Mouse (Mus musculus) G1E (cell line): ENCODE data around the gene Camta1. TPM values are rescaled to one million over a fixed set of nuclear protein-coding genes. Genes with fewer than 3 reads are reported as not detected.

ENCODE experiments used
- ATAC-seq: 2 replicates; pipeline ENCODE4 v1.8.0; 2016; ENCODE audit warnings: mild to moderate bottlenecking; ENCODE audit not compliant: insufficient number of reproducible peaks, poor library complexity, low FRiP score, severe bottlenecking; ENCODE audit errors: extremely low read depth
- DNase-seq: peaks from one replicate; pipeline ENCODE4 v3.0.0; 2012; ENCODE audit warnings: low spot score
- H3K27me3 ChIP-seq: 2 replicates; pipeline ENCODE4 v1.6.1; 2012; ENCODE audit warnings: mild to moderate bottlenecking, low read length, inconsistent platforms; ENCODE audit not compliant: insufficient read depth
- H3K36me3 ChIP-seq: replicated peaks from 2 replicates; pipeline ENCODE3; 2012; ENCODE audit warnings: mild to moderate bottlenecking, inconsistent platforms
- H3K4me1 ChIP-seq: 2 replicates; pipeline ENCODE4 v1.6.1; 2012; ENCODE audit warnings: low read depth, low read length, inconsistent platforms, mixed read lengths; ENCODE audit not compliant: insufficient read depth
- H3K4me3 ChIP-seq: 2 replicates; pipeline ENCODE4 v1.5.1; 2012; ENCODE audit warnings: low read depth, mild to moderate bottlenecking, inconsistent platforms, low read length, moderate library complexity, mixed read lengths
- H3K9me3 ChIP-seq: replicated peaks from 2 replicates; pipeline ENCODE4 v1.6.1; 2012; ENCODE audit warnings: inconsistent platforms
- CTCF ChIP-seq: IDR thresholded peaks from 2 replicates; pipeline ENCODE4 v1.5.1; 2012; ENCODE audit warnings: low read depth, low read length, inconsistent platforms, mixed read lengths
- GATA1 ChIP-seq: IDR thresholded peaks from 2 replicates; pipeline ENCODE4 v1.6.1; 2012; ENCODE audit warnings: borderline replicate concordance, low read length, inconsistent platforms, mixed read lengths
- GATA2 ChIP-seq: IDR thresholded peaks from 2 replicates; pipeline ENCODE4 v1.6.1; 2012; ENCODE audit warnings: low read depth, low read length, inconsistent platforms, borderline replicate concordance
- POLR2AphosphoS5 ChIP-seq: IDR thresholded peaks from 2 replicates; pipeline ENCODE4 v1.6.1; 2012; ENCODE audit warnings: low read depth, low read length, inconsistent platforms; ENCODE audit not compliant: insufficient replicate concordance
- TAL1 ChIP-seq: conservative IDR thresholded peaks from 2 replicates; pipeline ENCODE4 v1.6.1; 2012; ENCODE audit warnings: low read depth, low read length, inconsistent platforms, mixed read lengths
- polyA plus RNA-seq: library from polyadenylated mRNA; stranded (reverse); fragments of >175 nt; gene quantifications from 2 replicates; pipeline ENCODE4 v1.2.3, GENCODE M21; 2012
- total RNA-seq, 2 experiments: library from RNA; stranded (forward) in 1 of 2; stranded (reverse) in 1 of 2; fragments of 200-1000 nt in 1 of 2; fragments of >200 nt in 1 of 2; fragmentation: Nextera tagmentation in 1 of 2; gene quantifications; 2 replicates each; pipeline ENCODE4 v1.2.3; 2014 to 2017

Camta1 gene
- total and polyA plus RNA-seq, 3 experiments = 10.8 to 113 (median 25.7) TPM

DNA sequence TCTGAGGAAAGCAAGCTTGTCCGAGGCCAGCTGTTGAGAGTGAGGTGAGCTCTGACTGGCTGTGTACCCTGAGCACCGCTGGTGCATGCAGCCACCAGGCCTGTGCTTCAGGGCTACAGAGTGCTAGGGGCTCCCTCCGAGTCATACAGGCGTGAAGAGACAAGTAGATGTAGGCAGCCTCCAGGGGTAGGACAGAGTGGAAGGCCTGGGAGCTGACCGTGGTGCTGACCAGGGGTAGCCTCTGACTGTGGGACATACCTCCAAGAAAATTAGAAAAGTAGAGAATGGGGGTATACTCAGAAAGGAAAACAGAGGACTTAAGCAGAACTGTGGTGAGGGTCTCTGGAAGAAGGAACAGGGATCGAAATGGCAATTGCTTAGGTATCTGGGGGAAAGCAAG, 97.7 kb downstream of the Camta1 start:
- peak; percentile 34 for DNase-seq
- TF ChIP-seq GATA1 (no peak), TAL1 (no peak), POLR2AphosphoS5 (no peak), CTCF (no peak), GATA2 (no peak)
- Histone ChIP-seq H3K4me1 (no peaks in the 10 kb centered on the region), H3K36me3 (peaks cover 3% of the 10 kb centered on the region), H3K27me3 (no peaks in the 10 kb centered on the region), H3K9me3 (peaks cover 37% of the 10 kb centered on the region), H3K4me3 (no peak overlapping the region)
- ATAC-seq = peak; percentile 45; the same call in 1 of the 2 replicates

DNA sequence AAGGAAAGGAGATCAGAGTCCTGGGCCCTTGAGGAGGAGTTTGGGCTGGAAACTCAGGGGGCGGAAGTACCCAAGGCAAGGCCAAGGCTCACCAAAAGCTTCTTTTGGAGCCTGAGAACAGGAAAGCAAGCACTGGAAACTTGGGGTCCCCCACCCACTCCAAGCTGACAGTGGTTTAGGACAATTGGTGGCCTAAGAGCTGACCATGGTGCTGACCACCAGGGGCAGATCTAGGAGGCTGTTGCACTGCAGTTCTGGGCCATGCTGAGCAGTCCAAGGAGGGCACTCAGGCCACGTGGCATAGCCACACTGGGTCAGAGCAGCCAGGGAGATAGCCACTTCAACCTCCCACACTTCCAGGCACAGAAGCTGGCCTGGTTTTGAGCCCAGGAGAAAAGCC, 102.6 kb downstream of the Camta1 start:
- TF ChIP-seq TAL1 = no peak
- TF ChIP-seq CTCF = no peak
- no peak for TF ChIP-seq GATA2
- TF ChIP-seq GATA1 = no peak
- TF ChIP-seq POLR2AphosphoS5 = no peak
- DNase-seq = no peak

DNA sequence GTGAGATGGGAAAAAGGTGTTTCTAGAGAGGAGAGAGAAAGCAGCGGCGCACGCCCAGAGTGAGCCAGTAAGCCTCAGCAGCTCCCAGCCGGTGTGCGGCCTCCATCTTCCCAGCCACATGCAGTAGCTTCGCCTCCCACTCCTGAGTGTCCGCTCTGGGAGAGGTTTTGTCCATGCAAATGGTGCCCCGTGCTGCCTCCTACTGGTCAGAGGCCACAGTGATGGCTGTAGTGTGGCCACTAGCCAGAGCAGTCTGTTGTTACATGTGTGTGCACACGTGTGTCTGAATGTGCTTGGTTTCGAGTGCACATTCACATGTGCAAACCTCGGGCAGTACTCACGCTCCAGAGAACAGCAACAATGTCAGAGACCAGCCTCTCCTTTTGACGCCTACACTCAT, 103.3 kb downstream of the Camta1 start:
- Histone ChIP-seq H3K9me3 (peaks cover 76% of the 10 kb centered on the region), H3K4me1 (no peaks in the 10 kb centered on the region), H3K4me3 (no peak overlapping the region), H3K36me3 (no peaks in the 10 kb centered on the region), H3K27me3 (no peaks in the 10 kb centered on the region)
- no peak for ATAC-seq
- DNase-seq = no peak
- TF ChIP-seq GATA1 (no peak), POLR2AphosphoS5 (no peak), CTCF (no peak), TAL1 (no peak), GATA2 (no peak)

More for the DNA sequence above, 102.6 kb downstream of the Camta1 start:
- Histone ChIP-seq H3K27me3 (no peaks in the 10 kb centered on the region), H3K36me3 (no peaks in the 10 kb centered on the region), H3K9me3 (peaks cover 71% of the 10 kb centered on the region), H3K4me1 (no peaks in the 10 kb centered on the region), H3K4me3 (no peak overlapping the region)
- no peak for ATAC-seq

DNA sequence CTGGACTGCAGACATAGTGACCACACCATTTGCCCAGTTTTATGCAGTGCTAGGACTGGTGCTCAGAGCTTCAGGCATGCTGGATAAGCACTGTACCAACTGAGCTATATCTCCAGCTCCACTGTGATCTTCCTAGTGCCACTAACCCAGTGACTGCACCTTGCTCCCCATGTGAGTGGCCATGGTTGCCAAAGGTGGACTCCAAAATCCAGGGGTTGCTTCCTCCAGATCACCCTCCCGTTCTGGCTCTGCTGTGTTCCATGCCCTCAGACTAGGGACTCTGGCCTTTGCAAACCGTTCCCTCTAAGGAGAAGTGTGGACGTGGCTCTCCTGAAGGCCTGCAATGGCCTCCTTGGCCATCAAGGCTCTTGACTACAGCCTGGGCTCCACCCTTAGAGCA, 104.4 kb downstream of the Camta1 start:
- Histone ChIP-seq H3K4me3 (no peak overlapping the region), H3K27me3 (no peaks in the 10 kb centered on the region), H3K36me3 (no peaks in the 10 kb centered on the region), H3K4me1 (no peaks in the 10 kb centered on the region), H3K9me3 (peaks cover 81% of the 10 kb centered on the region)
- TF ChIP-seq GATA2 (no peak), TAL1 (no peak), GATA1 (no peak), POLR2AphosphoS5 (no peak), CTCF (no peak)
- ATAC-seq = no peak
- no peak for DNase-seq

DNA sequence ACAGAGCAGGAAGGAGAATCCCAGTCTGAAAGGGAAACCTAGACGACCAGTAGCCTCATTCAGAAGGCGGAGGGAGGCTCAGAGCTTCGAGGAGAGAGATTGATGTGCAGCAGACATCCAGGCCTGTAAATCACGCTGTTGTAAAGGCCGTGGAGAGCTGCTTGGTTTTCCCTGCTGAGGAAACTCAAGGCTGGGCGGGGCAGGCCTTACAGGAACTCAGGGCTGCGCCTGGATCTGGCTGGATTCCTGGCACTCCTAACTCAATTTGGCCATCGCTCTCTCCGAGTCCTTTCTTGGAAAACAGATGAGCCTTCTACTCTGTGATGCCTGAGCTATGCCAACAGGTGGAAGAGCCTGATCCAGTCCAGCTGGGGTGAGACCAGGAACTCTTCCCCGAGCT, 105.3 kb downstream of the Camta1 start:
- Histone ChIP-seq H3K36me3 (no peaks in the 10 kb centered on the region), H3K27me3 (no peaks in the 10 kb centered on the region), H3K9me3 (peaks cover 84% of the 10 kb centered on the region), H3K4me3 (no peak overlapping the region), H3K4me1 (no peaks in the 10 kb centered on the region)
- TF ChIP-seq GATA2 (no peak), POLR2AphosphoS5 (no peak), CTCF (no peak)
- ATAC-seq = no peak
- DNase-seq = no peak

DNA sequence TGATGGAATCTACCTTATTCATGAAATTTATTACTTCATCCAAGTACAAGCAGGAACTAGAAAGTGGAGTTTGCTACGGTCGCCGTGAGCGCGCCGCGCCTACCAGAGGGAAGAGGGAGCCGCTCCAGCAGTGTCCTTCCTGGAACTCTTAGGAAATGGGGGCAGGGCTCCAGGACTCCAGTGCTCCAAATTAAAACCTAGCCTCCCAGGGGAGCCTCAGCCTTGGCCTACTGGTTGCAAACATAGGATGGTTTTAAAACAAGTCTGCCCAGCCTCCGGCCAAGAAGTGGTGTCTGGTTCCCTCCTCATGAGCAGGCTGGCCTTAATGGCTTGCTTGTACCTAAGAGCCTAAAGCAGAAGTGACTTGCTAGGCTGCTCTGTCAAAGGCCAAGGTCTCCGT, 108.4 kb downstream of the Camta1 start:
- no peak for TF ChIP-seq CTCF
- TF ChIP-seq GATA1 = no peak
- TF ChIP-seq POLR2AphosphoS5 = no peak
- no peak for TF ChIP-seq TAL1
- TF ChIP-seq GATA2 = no peak
- H3K36me3 ChIP-seq = no peaks in the 10 kb centered on the region
- no peak for DNase-seq
- no peaks in the 10 kb centered on the region for H3K4me1 ChIP-seq
- no peak overlapping the region for H3K4me3 ChIP-seq
- H3K27me3 ChIP-seq = no peaks in the 10 kb centered on the region
- ATAC-seq = no peak
- peaks cover 86% of the 10 kb centered on the region for H3K9me3 ChIP-seq

DNA sequence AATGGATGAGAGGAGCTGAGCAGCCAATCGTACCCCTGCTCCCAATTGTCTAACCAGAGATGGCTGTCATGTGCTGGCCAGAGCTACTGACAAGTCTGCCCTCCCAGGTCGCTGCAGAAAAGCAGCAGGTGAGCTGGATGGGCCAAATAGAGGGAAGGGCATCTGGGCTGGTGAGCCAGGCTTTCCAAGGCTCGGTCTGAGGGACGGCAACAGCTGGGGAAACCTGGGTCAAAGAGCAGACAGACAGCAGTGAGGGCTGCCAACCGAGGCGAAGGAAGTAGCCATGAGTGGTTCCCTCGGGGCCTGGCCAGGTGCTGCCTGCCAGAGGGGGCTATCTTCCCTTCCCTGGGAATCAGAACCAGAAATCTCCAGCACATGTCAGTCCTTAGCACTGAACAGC, 109.1 kb downstream of the Camta1 start:
- Histone ChIP-seq H3K4me1 (no peaks in the 10 kb centered on the region), H3K36me3 (no peaks in the 10 kb centered on the region), H3K27me3 (no peaks in the 10 kb centered on the region), H3K4me3 (no peak overlapping the region), H3K9me3 (peaks cover 83% of the 10 kb centered on the region)
- TF ChIP-seq GATA1 (no peak), POLR2AphosphoS5 (no peak), TAL1 (no peak), GATA2 (no peak), CTCF (no peak)
- DNase-seq = no peak
- no peak for ATAC-seq
